Mouse (Mus musculus) myocyte (in vitro differentiated cells): ENCODE results near the gene Galc.

ENCODE experiments used
- E2F4 ChIP-seq: IDR thresholded peaks from one replicate; pipeline ENCODE4 v1.6.1; 2011; ENCODE audit warnings: mild to moderate bottlenecking, control low read depth, moderate library complexity; ENCODE audit not compliant: insufficient read depth
- USF1 ChIP-seq: IDR thresholded peaks from one replicate; pipeline ENCODE4 v1.6.1; 2011; ENCODE audit warnings: low read depth, mild to moderate bottlenecking, control low read depth, moderate library complexity

DNA sequence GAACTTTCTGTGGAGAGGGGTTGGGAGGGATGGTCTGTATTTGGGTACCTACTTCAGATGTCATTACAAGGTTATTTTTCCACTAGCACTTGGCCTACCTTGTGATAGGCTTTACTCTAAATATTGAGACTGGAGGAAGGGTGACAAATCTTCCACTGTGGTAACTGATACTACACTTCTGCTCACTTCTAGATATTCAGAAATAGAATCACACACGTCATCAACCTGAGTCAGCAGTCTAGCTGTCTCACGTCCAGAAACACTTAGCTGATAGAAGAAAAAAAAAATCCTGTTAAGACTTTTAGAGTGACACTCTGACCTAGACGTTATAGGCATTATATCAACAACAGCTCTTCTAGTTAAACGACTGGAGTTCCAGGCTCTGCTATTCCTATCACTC is 33.0 kb upstream of the Galc start:
- TF ChIP-seq USF1: no peak
- TF ChIP-seq E2F4: no peak
